Mouse (Mus musculus) liver, embryonic 14.5 days (tissue): ENCODE measurements around the gene Fads1. TPM values are rescaled to one million over a fixed set of nuclear protein-coding genes. Genes with fewer than 3 reads are reported as not detected.

Experiments
- ATAC-seq: fragments of 200-750 bp; cut with Nextera tagmentation; 2 replicates; pipeline ENCODE4 v1.8.0; 2017; ENCODE audit warnings: moderate number of reproducible peaks, mild to moderate bottlenecking, moderate library complexity; ENCODE audit not compliant: insufficient read depth
- DNase-seq, 3 experiments: peaks; one replicate each; pipeline ENCODE4 v3.0.0-alpha.2; 2012 to 2013; ENCODE audit warnings: low read depth in 3 of 3, low spot score in 3 of 3
- H3K27ac ChIP-seq: fragments of 300-500 bp; sonication (generic); 2 replicates; pipeline ENCODE4 v1.5.1; 2014; ENCODE audit warnings: moderate library complexity, mild to moderate bottlenecking, control low read depth, inconsistent platforms
- H3K27me3 ChIP-seq: fragments of 300-500 bp; sonication (generic); 2 replicates; pipeline ENCODE4 v1.6.1; 2014; ENCODE audit warnings: mild to moderate bottlenecking, low read length, moderate library complexity; ENCODE audit not compliant: control insufficient read depth, insufficient read depth
- H3K36me3 ChIP-seq: fragments of 300-500 bp; sonication (generic); replicated peaks from 2 replicates; pipeline ENCODE4 v1.6.1; 2014; ENCODE audit warnings: low read depth; ENCODE audit not compliant: control insufficient read depth, insufficient read depth
- H3K4me1 ChIP-seq, 2 experiments: fragments of 200-500 bp in 1 of 2; fragments of 300-500 bp in 1 of 2; sonication (generic) in 1 of 2; replicated peaks; 2 replicates each; pipeline ENCODE4 v1.6.1; 2012 to 2014; ENCODE audit warnings: antibody characterized with exemption in 1 of 2, inconsistent platforms in 1 of 2, low read length in 1 of 2; ENCODE audit not compliant: control insufficient read depth in 2 of 2, insufficient read depth in 2 of 2
- H3K4me2 ChIP-seq: fragments of 300-500 bp; sonication (generic); 2 replicates; pipeline ENCODE4 v1.6.1; 2014; ENCODE audit warnings: low read depth, mild to moderate bottlenecking, control low read depth, moderate library complexity
- H3K4me3 ChIP-seq, 2 experiments: fragments of 200-500 bp in 1 of 2; fragments of 300-500 bp in 1 of 2; sonication (generic) in 1 of 2; 2 replicates each; pipeline ENCODE4 v1.5.1; 2012 to 2014; ENCODE audit warnings: low read depth in 2 of 2, low read length in 2 of 2, mild to moderate bottlenecking in 2 of 2, control low read depth in 1 of 2, inconsistent platforms in 1 of 2, moderate library complexity in 1 of 2; ENCODE audit not compliant: insufficient read depth in 1 of 2
- H3K9ac ChIP-seq: fragments of 300-500 bp; sonication (generic); replicated peaks from 2 replicates; pipeline ENCODE4 v1.6.1; 2014; ENCODE audit warnings: mild to moderate bottlenecking, control low read depth, moderate library complexity
- H3K9me3 ChIP-seq: fragments of 300-500 bp; sonication (generic); 2 replicates; pipeline ENCODE4 v1.6.1; 2016; ENCODE audit warnings: low read length, mixed read lengths; ENCODE audit not compliant: control insufficient read depth
- CTCF ChIP-seq: IDR thresholded peaks from 2 replicates; pipeline ENCODE4 v1.5.1; 2016; ENCODE audit warnings: antibody characterized with exemption, low read depth, control low read depth
- EP300 ChIP-seq: IDR thresholded peaks from 2 replicates; pipeline ENCODE4 v1.6.1; 2016; ENCODE audit warnings: antibody characterized with exemption, low read depth
- WGBS: fragments of 180-500 bp; shearing (Covaris S2); extraction: QIAGEN DNeasy Blood & Tissue Kit; methylation state at CpG from one replicate; pipeline ENCODE4 v1.1.7; 2014; ENCODE audit not compliant: insufficient replicate concordance; 5-methylcytosine and 5-hydroxymethylcytosine counted together
- polyA plus RNA-seq, 2 experiments: library from polyadenylated mRNA; depleted of rRNA in 1 of 2; stranded (reverse) in 1 of 2; unstranded in 1 of 2; fragments of >200 nt; fragmentation: Nextera tagmentation in 1 of 2; extraction: Ambion mirVana in 1 of 2; gene quantifications; 2 replicates each; pipeline versions ENCODE4 v1.2.1 to v1.2.3; 2012 to 2014

Fads1 gene
- polyA plus RNA-seq, 2 experiments: 32.1 to 45.2 TPM

- DNase-seq: no peak
- no peak for ATAC-seq
Measured at GRCm38 (mm10) chr19:10213796-10214471, 31.2 kb downstream of the Fads1 start.

GRCm38 (mm10) chr19:10216101-10216500 lies 33.4 kb downstream of the Fads1 start:
- TF ChIP-seq CTCF: no peak
- TF ChIP-seq EP300: no peak
- no peak for ATAC-seq
- no peak for DNase-seq
- Histone ChIP-seq H3K9me3 (no peaks in the 10 kb centered on the region), H3K9ac (no peak overlapping the region), H3K4me3 (no peak overlapping the region), H3K36me3 (no peaks in the 10 kb centered on the region), H3K27ac (no peak overlapping the region), H3K4me2 (no peak overlapping the region), H3K27me3 (no peaks in the 10 kb centered on the region), H3K4me1 (no peaks in the 10 kb centered on the region)
- WGBS: 68% methylated on average over 8 of the region's 8 CpGs

More at GRCm38 (mm10) chr19:10213796-10214471, 31.2 kb downstream of the Fads1 start:
- TF ChIP-seq CTCF (no peak), EP300 (no peak)
- WGBS: 73% methylated on average over 10 of the region's 10 CpGs
- no peak overlapping the region for H3K9ac ChIP-seq
- no peaks in the 10 kb centered on the region for H3K27me3 ChIP-seq
- no peak overlapping the region for H3K4me3 ChIP-seq
- no peak overlapping the region for H3K27ac ChIP-seq
- H3K4me1 ChIP-seq: no peaks in the 10 kb centered on the region
- no peak overlapping the region for H3K4me2 ChIP-seq
- no peaks in the 10 kb centered on the region; the same call in 1 of the 2 replicates for H3K36me3 ChIP-seq
- no peaks in the 10 kb centered on the region for H3K9me3 ChIP-seq

GRCm38 (mm10) chr19:10219108-10219507 lies 36.4 kb downstream of the Fads1 start:
- DNase-seq (peak in 2 of 3 experiments; percentile 41 to 45), ATAC-seq (peak; percentile 25; the same call in 1 of the 2 replicates)
- H3K9me3 ChIP-seq: no peaks in the 10 kb centered on the region
- WGBS: 35% methylated on average over 3 of the region's 3 CpGs
- 0 out of 4 replicates have a peak, but pooled peaks cover 0 to 2% of the 10 kb centered on the region in 2 experiments for H3K4me1 ChIP-seq
- H3K27ac ChIP-seq: no peak overlapping the region
- TF ChIP-seq CTCF (peak; percentile 76), EP300 (no peak)
- H3K9ac ChIP-seq: no peak overlapping the region
- no peaks in the 10 kb centered on the region for H3K36me3 ChIP-seq
- no peak overlapping the region for H3K4me2 ChIP-seq
- H3K27me3 ChIP-seq: no peaks in the 10 kb centered on the region
- no peak overlapping the region for H3K4me3 ChIP-seq

GRCm38 (mm10) chr19:10219593-10219992 lies 36.9 kb downstream of the Fads1 start:
- Histone ChIP-seq H3K27ac (no peak overlapping the region), H3K9me3 (no peaks in the 10 kb centered on the region), H3K36me3 (no peaks in the 10 kb centered on the region), H3K27me3 (no peaks in the 10 kb centered on the region), H3K9ac (no peak overlapping the region), H3K4me3 (no peak overlapping the region), H3K4me2 (no peak overlapping the region), H3K4me1 (0 out of 4 replicates have a peak, but pooled peaks cover 0 to 2% of the 10 kb centered on the region in 2 experiments)
- TF ChIP-seq EP300: no peak
- TF ChIP-seq CTCF: no peak
- ATAC-seq: no peak
- no peak for DNase-seq
- 57% methylated on average over 6 of the region's 6 CpGs for WGBS

GRCm38 (mm10) chr19:10221585-10221984 lies 38.9 kb downstream of the Fads1 start:
- Histone ChIP-seq H3K36me3 (no peaks in the 10 kb centered on the region), H3K27me3 (no peaks in the 10 kb centered on the region), H3K4me1 (peaks cover 0 to 8% of the 10 kb centered on the region in 2 experiments; a peak in 1 of 4 replicates), H3K27ac (no peak overlapping the region), H3K9ac (no peak overlapping the region), H3K4me3 (no peak overlapping the region), H3K9me3 (no peaks in the 10 kb centered on the region), H3K4me2 (no peak overlapping the region)
- DNase-seq: no peak
- WGBS: 40% methylated on average over 4 of the region's 4 CpGs
- TF ChIP-seq EP300 (no peak), CTCF (no peak)
- ATAC-seq: no peak
